Mouse (Mus musculus): ENCODE measurements around the gene Tmem117.

DNA sequence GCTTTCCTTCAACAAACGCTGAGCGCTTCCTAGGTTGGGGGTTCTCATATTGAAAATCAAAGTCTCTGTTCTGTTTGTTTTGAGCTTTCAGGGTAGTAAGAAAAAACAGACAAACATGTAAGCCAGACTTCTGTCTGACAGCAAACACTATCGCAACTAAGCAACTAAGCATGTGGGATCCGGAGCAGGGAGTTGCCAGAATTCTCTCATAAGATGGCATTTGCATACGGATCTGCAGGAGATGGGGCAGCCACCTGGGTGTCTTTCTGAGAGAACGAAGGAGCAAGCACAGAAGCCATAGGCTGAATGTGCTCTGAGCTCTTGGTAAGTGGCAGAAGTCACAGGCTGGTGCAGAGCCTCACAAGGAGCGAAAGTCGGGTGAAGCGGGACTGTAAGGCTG is 22.3 kb downstream of the Tmem117 start:
- TF ChIP-seq GATA1 (IDR thresholded peaks at IDR 0.05; ENCODE audit: borderline replicate concordance, low read length) (no peak), FLI1 (IDR thresholded peaks at IDR 0.05; ENCODE audit: low read length) (no peak)
